Mouse (Mus musculus): ENCODE measurements around the gene Dpy19l2. TPM values are rescaled to one million over a fixed set of nuclear protein-coding genes. Genes with fewer than 3 reads are reported as not detected.
A peak's percentile ranks its signal among the peaks of the same experiment; 100 is the strongest.
"Not testable (repeated sequence)": the region's sequence is repeated elsewhere in the genome, so short reads cannot be mapped to it uniquely, and the experiment has no call there.

The Dpy19l2 gene
- 0.34 and 0.39 TPM in 2 replicates for polyA plus RNA-seq (2015; fragmentation: Nextera tagmentation; extraction: Ambion mirVana)

DNA sequence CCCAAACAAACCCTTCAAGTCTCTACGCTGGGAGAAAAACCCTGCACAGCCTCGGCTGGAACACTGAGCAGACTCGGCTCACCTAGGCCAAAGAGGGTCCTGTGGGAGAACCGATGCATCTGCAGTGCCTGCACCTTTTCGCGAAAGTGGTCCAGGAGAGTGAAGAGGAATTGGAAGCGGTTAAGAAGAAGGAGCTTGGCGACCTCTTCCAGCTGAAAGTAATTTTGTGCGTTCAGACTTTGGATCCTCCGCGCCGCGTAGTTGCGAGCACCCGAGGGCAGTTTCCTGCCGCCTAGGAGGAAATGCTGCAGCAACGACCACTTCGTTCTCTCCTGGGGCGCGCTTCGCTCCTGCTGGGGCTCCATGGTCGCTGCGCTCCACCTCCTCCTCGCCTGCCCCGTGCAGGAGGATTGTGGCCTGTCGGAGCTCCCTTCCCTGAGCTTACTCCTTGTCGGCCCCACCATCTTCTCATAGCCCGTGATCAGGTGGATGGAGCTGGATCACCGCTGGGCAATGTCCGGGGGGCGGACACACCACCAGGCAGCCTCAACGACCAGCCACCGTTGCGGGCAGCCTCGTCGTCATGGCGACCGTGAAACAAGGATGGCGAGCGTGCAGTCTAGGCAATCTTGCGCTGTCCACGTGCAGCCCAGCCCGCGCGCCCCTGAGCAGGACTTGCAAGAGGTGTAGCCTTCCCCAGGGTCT, at the start of gene Dpy19l2:
TSS of gene Dpy19l2 (minus strand) at position 594 of the 705 bp plus-strand sequence.
- Histone ChIP-seq H3K27ac (replicated peaks) (no peak within 1 kb of the TSS), H3K9me3 (no peaks in the 10 kb centered on the region), H3K4me1 (replicated peaks) (peaks cover 7% of the 10 kb centered on the region), H3K9ac (peak within 1 kb of the TSS; percentile 50), H3K36me3 (no peaks in the 10 kb centered on the region), H3K27me3 (0 out of 2 replicates have a peak, but pooled peaks cover 2% of the 10 kb centered on the region), H3K4me3 (peak within 1 kb of the TSS; percentile 51), H3K4me2 (peak within 1 kb of the TSS; percentile 94)
- peak; percentile 91 for ATAC-seq (ENCODE audit: low FRiP score, low read depth)
- 1% methylated on average over 45 of the region's 45 CpGs for WGBS

DNA sequence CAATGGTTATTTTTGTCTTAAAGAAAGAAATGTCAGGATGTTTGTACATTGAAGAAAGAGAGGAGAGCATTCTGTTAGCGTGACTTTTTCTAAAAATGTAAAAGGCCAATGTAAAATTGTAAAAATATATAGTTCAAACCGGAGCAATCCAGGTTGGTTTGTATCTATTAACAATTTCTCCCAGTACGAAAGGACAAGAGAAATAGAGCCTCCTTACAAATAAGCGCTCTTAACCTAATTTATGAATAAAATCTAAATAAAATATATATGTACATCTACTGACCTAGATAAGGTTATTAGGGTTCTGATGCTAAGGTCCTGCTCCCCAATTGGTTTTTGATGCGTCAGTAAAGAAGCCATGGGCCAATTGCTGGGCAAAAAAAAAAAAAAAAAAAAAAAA, 48.9 kb upstream of the Dpy19l2 start:
- ATAC-seq (ENCODE audit: low FRiP score, low read depth), result no peak
- Histone ChIP-seq H3K4me3 (no peak overlapping the region), H3K4me1 (replicated peaks) (no peaks in the 10 kb centered on the region), H3K9me3 (no peaks in the 10 kb centered on the region), H3K27ac (replicated peaks) (no peak overlapping the region), H3K9ac (no peak overlapping the region), H3K36me3 (no peaks in the 10 kb centered on the region), H3K27me3 (no peaks in the 10 kb centered on the region), H3K4me2 (no peak overlapping the region)
- WGBS, result 89% methylated on average over 5 of the region's 5 CpGs

DNA sequence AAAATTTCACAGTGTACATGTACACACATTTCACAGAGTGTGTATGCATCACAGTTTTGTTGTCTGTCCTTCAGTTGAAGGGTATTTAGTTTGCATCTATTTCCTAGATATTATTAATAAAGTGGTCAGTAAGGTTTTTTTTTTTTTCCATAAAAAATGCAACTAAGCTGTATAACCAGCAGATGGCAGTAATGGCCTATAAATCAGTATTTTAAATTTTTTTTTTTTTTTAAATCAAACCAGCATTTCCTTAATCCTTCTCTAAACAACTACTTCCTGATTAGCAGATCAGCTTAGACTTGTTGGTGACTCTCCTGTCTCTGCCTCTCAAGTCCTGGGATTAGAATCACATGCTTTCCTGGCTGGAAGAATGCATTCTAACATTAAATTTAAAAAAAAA, 5.2 kb upstream of the Dpy19l2 start:
- no peak for ATAC-seq (ENCODE audit: low FRiP score, low read depth)
- no peaks in the 10 kb centered on the region for H3K9me3 ChIP-seq

DNA sequence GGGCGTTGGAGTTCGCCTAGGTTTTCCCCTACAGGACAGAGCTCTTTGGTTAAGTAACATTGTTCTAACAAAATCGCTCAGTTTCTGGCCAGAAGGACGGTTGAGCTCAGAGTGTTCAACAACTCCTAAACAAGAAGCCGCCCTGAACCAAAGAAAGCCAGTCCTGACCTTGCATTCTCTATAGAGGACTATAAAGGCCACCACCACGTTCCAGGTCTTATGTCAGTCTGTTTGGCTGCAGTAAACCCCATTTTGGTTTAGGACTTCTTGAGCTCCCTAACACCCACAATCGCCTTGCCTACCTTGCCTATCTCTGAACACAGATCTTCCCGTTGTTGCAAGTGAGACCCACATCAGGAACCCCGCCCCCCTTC, 299 bp upstream of the Dpy19l2 start:
- no peak; the same call in 1 of the 2 replicates for ATAC-seq (ENCODE audit: low FRiP score, low read depth)
- Histone ChIP-seq H3K27me3 (0 out of 2 replicates have a peak, but pooled peaks cover 2% of the 10 kb centered on the region), H3K4me3 (peak overlapping the region; percentile 51), H3K9ac (no peak overlapping the region), H3K36me3 (no peaks in the 10 kb centered on the region), H3K4me1 (replicated peaks) (peaks cover 7% of the 10 kb centered on the region), H3K4me2 (peak overlapping the region; percentile 94), H3K9me3 (no peaks in the 10 kb centered on the region), H3K27ac (replicated peaks) (no peak overlapping the region)
- WGBS, result 11% methylated on average over 9 of the region's 9 CpGs

More for the DNA sequence above, 5.2 kb upstream of the Dpy19l2 start:
- no peaks in the 10 kb centered on the region for H3K27me3 ChIP-seq
- no peaks in the 10 kb centered on the region for H3K36me3 ChIP-seq
- 0 out of 2 replicates have a peak, but pooled peaks cover 2% of the 10 kb centered on the region for H3K4me1 ChIP-seq (replicated peaks)
- no peak overlapping the region for H3K4me2 ChIP-seq
- H3K27ac ChIP-seq (replicated peaks), result no peak overlapping the region
- no peak overlapping the region for H3K9ac ChIP-seq
- no peak overlapping the region for H3K4me3 ChIP-seq

DNA sequence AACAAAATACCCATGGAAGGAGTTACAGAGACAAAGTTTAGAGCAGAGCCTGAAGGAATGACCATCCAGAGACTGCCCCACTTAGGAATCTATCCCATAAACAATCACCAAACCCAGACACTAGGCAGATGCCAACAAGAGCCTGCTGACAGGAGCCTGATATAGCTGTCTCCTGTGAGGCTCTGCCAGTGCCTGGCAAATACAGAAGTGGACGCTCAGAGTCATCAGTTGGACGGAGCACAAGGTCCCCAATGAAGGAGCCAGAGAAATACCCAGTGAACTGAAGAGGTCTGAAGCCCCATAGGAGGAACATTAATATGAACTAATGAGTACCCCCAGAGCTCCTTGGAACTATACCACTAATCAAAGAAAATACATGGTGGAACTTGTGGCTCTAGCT, 58.8 kb downstream of the Dpy19l2 start:
- not testable (repeated sequence) for H3K36me3 ChIP-seq; H3K4me2 ChIP-seq; H3K9me3 ChIP-seq; H3K27me3 ChIP-seq; H3K9ac ChIP-seq; ATAC-seq (ENCODE audit: low FRiP score, low read depth); H3K4me1 ChIP-seq (replicated peaks); H3K4me3 ChIP-seq; H3K27ac ChIP-seq (replicated peaks)
- 94% methylated on average over 2 of the region's 2 CpGs for WGBS

DNA sequence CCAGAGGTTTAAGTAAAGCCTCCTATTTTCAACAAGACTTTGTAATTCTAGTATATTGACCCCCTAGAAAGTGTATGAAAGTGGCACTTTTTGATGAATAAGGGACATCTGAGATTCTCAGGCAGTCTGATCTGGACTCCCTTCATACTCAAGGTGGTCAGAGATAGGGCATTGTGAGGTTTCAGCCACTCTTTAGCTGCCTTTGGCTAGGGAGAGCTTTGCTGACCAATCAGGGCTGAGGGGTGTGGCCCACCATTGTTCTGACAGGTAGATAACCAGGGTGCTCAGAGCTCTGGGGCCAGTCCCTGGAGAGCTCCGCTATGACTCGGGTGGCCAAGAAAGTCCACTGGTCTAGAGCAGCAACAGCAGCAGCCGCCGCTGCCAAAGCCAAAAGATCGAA, 71.2 kb downstream of the Dpy19l2 start, which contains the start of gene Cypt4:
TSS of gene Cypt4 (plus strand) at position 301 of the 400 bp plus-strand sequence.
- WGBS, result 92% methylated on average over 5 of the region's 5 CpGs
- no peak within 1 kb of the TSS for H3K4me2 ChIP-seq
- ATAC-seq (ENCODE audit: low FRiP score, low read depth), result no peak
- no peaks in the 10 kb centered on the region for H3K36me3 ChIP-seq
- no peaks in the 10 kb centered on the region for H3K4me1 ChIP-seq (replicated peaks)
- no peaks in the 10 kb centered on the region for H3K27me3 ChIP-seq
- no peak within 1 kb of the TSS for H3K4me3 ChIP-seq
- H3K9ac ChIP-seq, result no peak within 1 kb of the TSS
- no peak within 1 kb of the TSS for H3K27ac ChIP-seq (replicated peaks)
- H3K9me3 ChIP-seq, result no peaks in the 10 kb centered on the region

DNA sequence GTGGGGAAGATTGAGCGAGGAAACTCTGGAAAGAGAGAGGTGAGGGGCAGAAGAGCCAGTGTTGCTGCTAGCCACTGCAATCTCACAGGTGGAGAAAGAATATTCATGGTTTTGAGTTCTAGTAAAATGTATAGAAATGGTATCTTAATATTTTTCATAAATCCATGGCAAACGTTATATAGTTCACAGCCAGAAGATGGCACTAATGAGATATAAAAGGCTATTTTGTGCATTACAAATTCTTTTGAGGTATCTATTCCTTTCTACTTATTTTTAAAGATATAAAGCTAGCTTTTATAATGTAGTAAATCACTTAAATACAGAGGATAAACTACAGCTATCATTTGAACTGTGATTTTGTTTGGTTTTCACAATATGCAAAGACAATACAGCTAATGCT, 157.9 kb downstream of the Dpy19l2 start:
- Histone ChIP-seq H3K27me3 (no peaks in the 10 kb centered on the region), H3K4me2 (no peak overlapping the region), H3K36me3 (no peaks in the 10 kb centered on the region), H3K27ac (replicated peaks) (no peak overlapping the region), H3K4me1 (replicated peaks) (no peaks in the 10 kb centered on the region), H3K9ac (no peak overlapping the region), H3K4me3 (no peak overlapping the region), H3K9me3 (no peaks in the 10 kb centered on the region)
- no peak for ATAC-seq (ENCODE audit: low FRiP score, low read depth)
- 46% methylated on average over 2 of the region's 2 CpGs for whole genome bisulfite sequencing

DNA sequence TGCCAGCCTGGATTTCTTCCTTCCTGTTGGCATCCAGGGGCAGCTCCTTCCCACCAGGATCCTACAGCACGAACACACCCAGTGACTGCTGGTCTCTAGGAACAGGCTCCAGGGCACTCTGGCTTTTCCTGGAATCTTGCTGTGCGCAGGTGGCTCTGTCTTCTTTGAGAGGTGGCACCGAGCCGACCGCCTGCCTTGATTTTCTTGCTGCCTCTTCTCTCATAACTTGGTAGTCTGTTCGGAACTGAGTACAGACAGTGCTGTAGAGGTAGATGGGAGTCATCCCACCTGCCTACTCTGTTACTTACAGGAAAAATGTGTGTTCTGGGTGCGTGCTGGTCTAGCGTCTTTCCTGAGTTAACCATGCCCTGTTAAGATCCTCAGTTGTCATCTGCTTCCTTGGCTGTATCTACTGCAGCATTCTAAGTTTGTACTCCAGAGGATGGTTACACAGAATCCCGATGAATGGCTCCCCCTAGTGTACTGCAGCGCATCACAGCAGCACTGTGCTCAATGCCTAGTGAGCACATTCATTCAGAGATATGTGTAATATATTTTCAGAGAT, 179.4 kb downstream of the Dpy19l2 start:
- ATAC-seq (ENCODE audit: low FRiP score, low read depth), result peak; percentile 90
- Histone ChIP-seq H3K9ac (no peak overlapping the region), H3K4me2 (no peak overlapping the region), H3K4me1 (replicated peaks) (peaks cover 4% of the 10 kb centered on the region; the same call in 1 of the 2 replicates), H3K9me3 (no peaks in the 10 kb centered on the region), H3K4me3 (no peak overlapping the region), H3K27me3 (no peaks in the 10 kb centered on the region), H3K36me3 (no peaks in the 10 kb centered on the region), H3K27ac (replicated peaks) (no peak overlapping the region)
- 57% methylated on average over 10 of the region's 10 CpGs for WGBS

DNA sequence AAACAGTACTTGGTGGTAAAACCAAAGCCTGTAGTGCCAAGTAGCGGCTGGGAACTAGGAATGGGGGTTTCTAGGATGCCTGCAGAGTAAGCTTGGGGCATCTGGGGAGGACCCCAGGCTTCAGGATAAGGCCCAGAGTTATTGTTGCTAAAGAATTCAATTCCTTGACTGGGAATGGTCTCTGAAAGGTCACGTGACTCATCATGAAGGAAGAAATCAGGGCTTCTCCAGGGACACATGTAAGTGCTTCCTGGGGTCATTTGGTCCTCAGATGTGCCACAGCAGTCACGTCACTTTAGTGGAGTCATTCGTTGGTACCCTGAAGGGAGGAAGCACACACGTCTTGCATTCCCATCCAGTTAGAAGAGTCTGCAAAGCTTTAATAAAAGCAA, 182.0 kb downstream of the Dpy19l2 start:
- H3K4me3 ChIP-seq, result no peak overlapping the region
- H3K4me1 ChIP-seq (replicated peaks), result peaks cover 4% of the 10 kb centered on the region; the same call in 1 of the 2 replicates
- no peaks in the 10 kb centered on the region for H3K27me3 ChIP-seq
- no peaks in the 10 kb centered on the region for H3K9me3 ChIP-seq
- no peak overlapping the region for H3K9ac ChIP-seq
- WGBS, result 78% methylated on average over 5 of the region's 5 CpGs
- no peaks in the 10 kb centered on the region for H3K36me3 ChIP-seq
- no peak overlapping the region for H3K27ac ChIP-seq (replicated peaks)
- no peak for ATAC-seq (ENCODE audit: low FRiP score, low read depth)
- H3K4me2 ChIP-seq, result no peak overlapping the region

DNA sequence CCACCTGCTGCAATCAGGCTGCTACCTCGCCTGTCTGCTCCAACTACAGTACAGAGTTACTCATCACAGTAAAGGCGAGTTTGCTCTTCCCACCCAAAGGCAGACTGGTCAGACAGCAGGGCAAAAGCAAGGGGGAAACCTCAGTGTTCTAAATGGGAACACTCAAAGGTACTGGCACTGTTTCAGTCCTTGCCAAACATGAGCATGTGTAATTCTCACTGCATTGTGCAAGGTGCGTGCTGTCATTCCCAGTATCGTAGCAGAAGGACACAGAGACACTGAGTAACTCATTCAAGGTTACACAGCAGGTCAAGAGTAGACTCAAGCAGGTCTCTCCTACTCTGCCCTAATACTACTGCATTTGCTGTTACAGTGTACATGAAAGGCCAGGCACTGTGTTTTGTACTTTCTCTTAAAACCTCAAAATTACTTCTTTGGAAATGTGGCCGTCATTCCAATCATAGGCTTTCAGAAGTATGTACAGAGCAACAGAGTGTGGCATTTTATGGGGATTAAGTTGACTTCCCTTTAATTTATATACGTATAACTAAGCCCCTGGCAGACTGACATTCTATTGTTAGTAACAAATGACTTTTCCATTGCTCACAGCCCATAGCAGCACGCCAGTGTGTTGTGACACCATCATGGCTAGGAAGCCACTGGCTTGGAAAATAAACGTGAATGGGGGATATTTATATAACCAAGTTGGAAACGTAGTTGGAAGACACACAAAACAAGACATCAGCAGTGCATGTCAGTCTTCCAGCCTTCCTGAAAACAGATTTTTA, 182.6 kb downstream of the Dpy19l2 start:
- H3K36me3 ChIP-seq, result no peaks in the 10 kb centered on the region
- H3K9ac ChIP-seq, result no peak overlapping the region
- H3K4me1 ChIP-seq (replicated peaks), result peaks cover 4% of the 10 kb centered on the region; the same call in 1 of the 2 replicates
- ATAC-seq (ENCODE audit: low FRiP score, low read depth), result no peak
- WGBS, result 73% methylated on average over 9 of the region's 9 CpGs
- H3K27me3 ChIP-seq, result no peaks in the 10 kb centered on the region
- no peak overlapping the region for H3K4me2 ChIP-seq
- no peak overlapping the region for H3K27ac ChIP-seq (replicated peaks)
- no peaks in the 10 kb centered on the region for H3K9me3 ChIP-seq
- no peak overlapping the region for H3K4me3 ChIP-seq

DNA sequence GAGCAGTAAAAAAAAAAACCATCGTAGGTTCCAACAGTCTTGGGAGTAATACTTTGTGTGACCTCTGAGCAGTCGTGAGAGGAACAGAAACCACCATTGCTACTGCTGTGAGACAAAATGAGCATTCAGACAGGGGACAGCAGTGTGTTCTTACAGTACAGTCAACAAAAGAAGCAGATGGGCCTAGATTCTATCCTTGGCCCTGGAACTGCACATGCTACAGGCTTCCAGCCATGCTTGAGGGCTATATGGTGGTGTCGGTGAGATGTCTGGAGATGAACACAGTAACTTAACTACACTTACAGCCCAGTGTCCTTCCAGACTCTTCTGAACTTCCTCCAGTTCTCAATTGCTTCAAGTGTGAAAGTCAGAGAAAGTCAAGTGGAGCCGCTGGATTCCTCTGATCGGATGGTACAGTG, 184.0 kb downstream of the Dpy19l2 start:
- Histone ChIP-seq H3K9me3 (no peaks in the 10 kb centered on the region), H3K27me3 (no peaks in the 10 kb centered on the region), H3K4me1 (replicated peaks) (peaks cover 4% of the 10 kb centered on the region; the same call in 1 of the 2 replicates), H3K27ac (replicated peaks) (no peak overlapping the region), H3K36me3 (no peaks in the 10 kb centered on the region), H3K4me3 (no peak overlapping the region), H3K4me2 (no peak overlapping the region), H3K9ac (no peak overlapping the region)
- ATAC-seq (ENCODE audit: low FRiP score, low read depth), result no peak
- WGBS, result 94% methylated on average over 5 of the region's 5 CpGs
